Comparison of ENCODE assay signal across 9 mouse cellular contexts in genomic region chr2:136058398-136058797, GRCm38 (mm10). TPM values are rescaled to one million over a fixed set of nuclear protein-coding genes. Genes with fewer than 3 reads are reported as not detected.
A peak's percentile ranks its signal among the peaks of the same experiment; 100 is the strongest.
DNase-seq lines count a peak whose midpoint lies in the region; ATAC-seq and TF ChIP-seq lines count a peak whose summit lies in the region.
"Had no signal": no experiment of that assay in that cellular context is flagged by ENCODE, and none has a peak within 500 bp of the region (broad histone marks: within the 10 kb centered on the region; RNA-seq: fewer than 3 reads in every experiment).

No protein-coding gene starts in this region.

- TF ChIP-seq EP300 in heart, adult 2 months (IDR thresholded peaks at IDR 0.05; ENCODE audit: insufficient read depth, low read depth, low read length), result no peak

- peak overlapping the region; percentile 54 for H3K4me2 ChIP-seq in heart, embryonic 11.5 days
- H3K4me2 ChIP-seq in forebrain, embryonic 12.5 days, result peak overlapping the region; percentile 62
- peak overlapping the region; percentile 53 for H3K4me2 ChIP-seq in midbrain, embryonic 11.5 days

- intact Hi-C loops in heart, adult 2 months (cut with DNase I), result no loop called here

- peak overlapping the region; percentile 6; the same call in 1 of the 2 replicates for H3K4me3 ChIP-seq in heart, embryonic 11.5 days (ENCODE audit: low read depth, low read length)
- no peak overlapping the region for H3K4me3 ChIP-seq in heart, adult 2 months
- peak overlapping the region; percentile 10 to 21; a peak in 1 of 4 replicates for H3K4me3 ChIP-seq in ES-E14 (ENCODE audit: insufficient read depth in 1 of 2, low read depth in 1 of 2, low read length in 2 of 2, poor library complexity in 1 of 2, severe bottlenecking in 1 of 2)
- peak overlapping the region; percentile 37 for H3K4me3 ChIP-seq in forebrain, embryonic 12.5 days (replicated peaks)
- peak overlapping the region; percentile 28 for H3K4me3 ChIP-seq in midbrain, embryonic 11.5 days (ENCODE audit: low read depth, low read length)

- H3K79me2 ChIP-seq in heart, adult 2 months (replicated peaks; ENCODE audit: control insufficient read depth, insufficient read depth, low read length), result no peaks in the 10 kb centered on the region

- no peak overlapping the region for H3K27ac ChIP-seq in heart, embryonic 11.5 days (ENCODE audit: low read depth, low read length)
- no peak overlapping the region for H3K27ac ChIP-seq in heart, adult 2 months
- H3K27ac ChIP-seq in ES-E14 (ENCODE audit: insufficient read depth, low read depth, low read length, poor library complexity, severe bottlenecking), result no peak overlapping the region
- H3K27ac ChIP-seq in forebrain, embryonic 12.5 days, result no peak overlapping the region
- no peak overlapping the region for H3K27ac ChIP-seq in midbrain, embryonic 11.5 days (ENCODE audit: low read depth, low read length)

- in situ Hi-C loops in ES-E14 (cut with MboI; ENCODE audit: low sequenced_read_pairs in 2 of 2, unreplicated experiment in 2 of 2), result no loop called here

- peaks cover 43% of the 10 kb centered on the region for H3K27me3 ChIP-seq in heart, embryonic 11.5 days (ENCODE audit: control insufficient read depth, insufficient read depth, low read length)
- H3K27me3 ChIP-seq in heart, adult 2 months (ENCODE audit: control insufficient read depth, insufficient read depth, low read length), result peaks cover 9% of the 10 kb centered on the region
- H3K27me3 ChIP-seq in forebrain, embryonic 12.5 days, result peaks cover 43% of the 10 kb centered on the region
- peaks cover 37% of the 10 kb centered on the region for H3K27me3 ChIP-seq in midbrain, embryonic 11.5 days (ENCODE audit: control insufficient read depth, insufficient read depth, low read length)

- DNase-seq in heart, adult 2 months, result no peak
- DNase-seq in ES-E14 (ENCODE audit: low read depth, low spot score), result no peak
- peak; percentile 87 for DNase-seq in midbrain, embryonic 11.5 days (ENCODE audit: low spot score, missing footprints)
- no peak for DNase-seq in kidney, postnatal 14 days
- DNase-seq in lung, adult 18-20 months, result no peak

- H3K36me3 ChIP-seq in heart, embryonic 11.5 days (ENCODE audit: control insufficient read depth, insufficient read depth, low read length), result no peaks in the 10 kb centered on the region
- H3K36me3 ChIP-seq in heart, adult 2 months (ENCODE audit: control insufficient read depth, insufficient read depth, low read length), result no peaks in the 10 kb centered on the region
- H3K36me3 ChIP-seq in ES-E14 (ENCODE audit: control insufficient read depth, insufficient read depth, low read length, poor library complexity, severe bottlenecking), result no peaks in the 10 kb centered on the region
- H3K36me3 ChIP-seq in forebrain, embryonic 12.5 days (replicated peaks), result no peaks in the 10 kb centered on the region
- H3K36me3 ChIP-seq in midbrain, embryonic 11.5 days (ENCODE audit: control insufficient read depth, insufficient read depth, low read length), result no peaks in the 10 kb centered on the region

- H3K4me1 ChIP-seq in heart, embryonic 11.5 days (ENCODE audit: control insufficient read depth, insufficient read depth, low read length), result peaks cover 3% of the 10 kb centered on the region
- H3K4me1 ChIP-seq in heart, adult 2 months (ENCODE audit: control insufficient read depth, insufficient read depth, low read length), result no peaks in the 10 kb centered on the region
- peaks cover 0 to 8% of the 10 kb centered on the region in 2 experiments; a peak in 1 of 4 replicates for H3K4me1 ChIP-seq in ES-E14 (ENCODE audit: control insufficient read depth in 2 of 2, insufficient read depth in 2 of 2, low read length in 2 of 2, poor library complexity in 1 of 2)
- H3K4me1 ChIP-seq in forebrain, embryonic 12.5 days, result peaks cover 21% of the 10 kb centered on the region
- peaks cover 11% of the 10 kb centered on the region for H3K4me1 ChIP-seq in midbrain, embryonic 11.5 days (ENCODE audit: control insufficient read depth, insufficient read depth, low read length)

- TF ChIP-seq CTCF in heart, adult 2 months (IDR thresholded peaks at IDR 0.05), result no peak

- no peak overlapping the region for H3K9ac ChIP-seq in heart, embryonic 11.5 days (ENCODE audit: low read depth, low read length)
- no peak overlapping the region for H3K9ac ChIP-seq in heart, adult 2 months (ENCODE audit: low read depth, low read length)
- H3K9ac ChIP-seq in ES-E14 (ENCODE audit: insufficient read depth, low read depth, low read length, poor library complexity, severe bottlenecking), result no peak overlapping the region
- no peak overlapping the region for H3K9ac ChIP-seq in forebrain, embryonic 12.5 days
- 0 out of 2 replicates have a peak overlapping the region, but pooled peaks have one; percentile 12 for H3K9ac ChIP-seq in midbrain, embryonic 11.5 days (ENCODE audit: low read length)

- ATAC-seq in heart, embryonic 11.5 days (replicated peaks; ENCODE audit: insufficient number of reproducible peaks, low FRiP score, low TSS enrichment), result no peak; the same call in 1 of the 2 replicates
- ATAC-seq in forebrain, embryonic 12.5 days (ENCODE audit: low FRiP score), result no peak
- peak; percentile 57; the same call in 1 of the 2 replicates for ATAC-seq in midbrain, embryonic 11.5 days (ENCODE audit: low FRiP score)
- ATAC-seq in inflammation-experienced regulatory T-cells, adult 6 months, result no peak

- TF ChIP-seq POLR2A in heart, adult 2 months (IDR thresholded peaks at IDR 0.05; ENCODE audit: insufficient read depth, low read depth, low read length), result no peak

- 7% methylated on average over 7 of the region's 7 CpGs for WGBS in heart, embryonic 11.5 days (ENCODE audit: insufficient replicate concordance)
- 8% methylated on average over 7 of the region's 7 CpGs for WGBS in heart, adult 2 months
- 2% methylated on average over 7 of the region's 7 CpGs for WGBS in forebrain, embryonic 12.5 days
- WGBS in midbrain, embryonic 11.5 days, result 3% methylated on average over 7 of the region's 7 CpGs

- H3K9me3 ChIP-seq in heart, embryonic 11.5 days (replicated peaks; ENCODE audit: control insufficient read depth, low read length), result no peaks in the 10 kb centered on the region
- no peaks in the 10 kb centered on the region for H3K9me3 ChIP-seq in ES-E14 (ENCODE audit: control insufficient read depth, insufficient read depth, low read depth, low read length)
- no peaks in the 10 kb centered on the region for H3K9me3 ChIP-seq in forebrain, embryonic 12.5 days
- no peaks in the 10 kb centered on the region for H3K9me3 ChIP-seq in midbrain, embryonic 11.5 days (ENCODE audit: control insufficient read depth, low read length)

TF ChIP-seq in ES-E14, 5 proteins besides CTCF, POLR2A, EP300 and RAD21:
- TF ChIP-seq CHD2 (IDR thresholded peaks at IDR 0.05; ENCODE audit: low read depth, low read length) (no peak), HCFC1 (IDR thresholded peaks at IDR 0.05; ENCODE audit: borderline replicate concordance, insufficient read depth, low read length) (no peak), MAFK (IDR thresholded peaks at IDR 0.05; ENCODE audit: insufficient read depth, low read depth, low read length) (no peak)

RNA-seq across cellular contexts. Expression of gene Lamp5, which starts 6.4 kb away (rescaled TPM):
- polyA plus RNA-seq in heart, embryonic 11.5 days (2014; fragmentation: Nextera tagmentation; extraction: Ambion mirVana), result 0.30 and 0.70 TPM in 2 replicates
- under 1 TPM in 1 of 2 experiments, not detected in 1; 0.20 TPM for total RNA-seq in heart, adult 2 months (2021)
- polyA plus RNA-seq in heart, adult 2 months (2012; rRNA removed), result 0.12 TPM in 1 of 2 replicates, not detected in the other
- not detected in 2 replicates for total RNA-seq in ES-E14 (2012; rRNA removed)
- polyA plus RNA-seq in forebrain, embryonic 12.5 days (2016; fragmentation: Nextera tagmentation; extraction: Ambion mirVana), result 3.7 and 4.3 TPM in 2 replicates
- polyA plus RNA-seq in midbrain, embryonic 11.5 days (2014; fragmentation: Nextera tagmentation; extraction: Ambion mirVana), result 5.1 and 5.3 TPM in 2 replicates
- polyA plus RNA-seq in inflammation-experienced regulatory T-cells, adult 6 months (2017; shearing (Covaris generic)), result not detected
- total RNA-seq: neutrophil, adult 5-6 weeks had no signal
